Mouse (Mus musculus) liver, postnatal 0 days (tissue): ENCODE results near the gene Itga6.

Source experiments
- CTCF ChIP-seq: sonication (generic); IDR thresholded peaks from 2 replicates; pipeline ENCODE4 v1.5.1; 2016; ENCODE audit warnings: antibody characterized with exemption, low read depth
- EP300 ChIP-seq: IDR thresholded peaks from 2 replicates; pipeline ENCODE4 v1.6.1; 2016; ENCODE audit warnings: antibody characterized with exemption, low read depth, mild to moderate bottlenecking

- no peak for TF ChIP-seq CTCF
- no peak for TF ChIP-seq EP300
These were observed 41.1 kb upstream of the Itga6 start for GRCm38 (mm10) chr2:71704309-71704708.
